Mouse (Mus musculus) cerebellum, adult 2 months (tissue): Measurements from ENCODE around the gene Ly86.

Source experiments
- CTCF ChIP-seq: fragments of 200-500 bp; IDR thresholded peaks from 2 replicates; pipeline ENCODE4 v1.5.1; 2011; ENCODE audit warnings: low read depth, mild to moderate bottlenecking, control low read depth, low read length, moderate library complexity, borderline replicate concordance; ENCODE audit not compliant: insufficient read depth
- POLR2A ChIP-seq: fragments of 200-500 bp; IDR thresholded peaks from 2 replicates; pipeline ENCODE4 v1.6.1; 2011; ENCODE audit warnings: low read length, control low read depth, borderline replicate concordance; ENCODE audit not compliant: insufficient read depth

- TF ChIP-seq POLR2A: no peak
- no peak for TF ChIP-seq CTCF
Observed at GRCm38 (mm10) chr13:37452022-37452941, 107.3 kb downstream of the Ly86 start.
